Mouse (Mus musculus) testis, postnatal 10 days (tissue): ENCODE measurements at regions not wholly inside any gene's neighbourhood (a gene's known extent, or its start where the extent isn't known, plus 50 kb on each side); places are given as distances from the start of the nearest gene placed in this dataset.

Experiments
- DNase-seq: peaks from one replicate; pipeline ENCODE4 v3.0.0; 2021; ENCODE audit warnings: low spot score

GRCm38 (mm10) chr15:96770786-96771185, 71.3 kb upstream of the Slc38a2 start:
- DNase-seq = no peak

- no peak for DNase-seq
These were observed 70.8 kb upstream of the Slc38a2 start for GRCm38 (mm10) chr15:96770299-96770698.

- no peak for DNase-seq
These were observed 70.2 kb upstream of the Slc38a2 start for GRCm38 (mm10) chr15:96769751-96770150.

- peak; percentile 60 for DNase-seq
These were observed 68.9 kb upstream of the Slc38a2 start for GRCm38 (mm10) chr15:96768301-96768993.

GRCm38 (mm10) chr15:96767188-96767587, 67.7 kb upstream of the Slc38a2 start:
- no peak for DNase-seq

GRCm38 (mm10) chr15:96766238-96766637, 66.7 kb upstream of the Slc38a2 start:
- DNase-seq = no peak

GRCm38 (mm10) chr15:96763611-96764010, 64.1 kb upstream of the Slc38a2 start:
- no peak for DNase-seq

GRCm38 (mm10) chr15:96759078-96759995, 59.8 kb upstream of the Slc38a2 start:
- DNase-seq = no peak

GRCm38 (mm10) chr15:96757446-96758198, 58.1 kb upstream of the Slc38a2 start:
- no peak for DNase-seq

GRCm38 (mm10) chr15:96756456-96756855, 56.9 kb upstream of the Slc38a2 start:
- DNase-seq = no peak

GRCm38 (mm10) chr15:96755951-96756350, 56.4 kb upstream of the Slc38a2 start:
- no peak for DNase-seq

- no peak for DNase-seq
These were observed 55.9 kb upstream of the Slc38a2 start for GRCm38 (mm10) chr15:96755322-96755942.

GRCm38 (mm10) chr15:96754079-96754478, 54.5 kb upstream of the Slc38a2 start:
- no peak for DNase-seq

GRCm38 (mm10) chr15:96752719-96753118, 53.2 kb upstream of the Slc38a2 start:
- no peak for DNase-seq

- DNase-seq = no peak
These were observed 52.5 kb upstream of the Slc38a2 start for GRCm38 (mm10) chr15:96752062-96752358.

- DNase-seq = no peak
These were observed 51.9 kb upstream of the Slc38a2 start for GRCm38 (mm10) chr15:96751243-96752061.

GRCm38 (mm10) chr15:96749534-96750256, 50.2 kb upstream of the Slc38a2 start:
- no peak for DNase-seq
